Mouse (Mus musculus) right cerebral cortex, postnatal 4 days (tissue): ENCODE data around the gene Stx5a.

Experiments
- DNase-seq: peaks from one replicate; pipeline ENCODE4 v3.0.0-alpha.2; 2022

Gene Stx5a

DNA sequence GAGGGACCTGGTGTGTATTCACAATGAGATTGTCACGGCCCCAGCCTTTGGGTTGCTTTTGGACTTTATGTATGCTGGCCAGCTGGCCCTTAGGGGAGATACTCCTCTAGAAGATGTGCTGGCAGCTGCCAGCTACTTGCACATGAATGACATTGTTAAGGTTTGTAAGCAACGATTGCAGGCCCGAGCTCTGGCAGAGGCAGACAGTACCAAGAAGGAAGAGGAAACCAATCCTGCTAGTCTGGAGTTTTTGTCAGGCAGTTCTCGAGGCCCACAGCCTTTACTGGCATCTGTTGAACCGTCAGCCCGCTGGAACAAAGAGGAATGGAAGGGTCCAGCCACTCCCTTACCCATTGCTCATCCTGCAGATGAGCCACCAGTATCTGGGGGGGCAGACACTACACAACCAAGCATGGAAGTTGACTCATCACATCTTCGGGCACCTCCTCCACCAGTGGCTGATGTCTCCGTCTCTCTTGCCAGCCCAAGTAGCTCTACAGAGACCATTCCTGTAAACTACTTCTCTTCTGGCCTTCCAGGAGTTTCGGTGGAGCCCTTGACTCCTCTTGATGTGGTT lies 62.1 kb downstream of the Stx5a start:
- DNase-seq = no peak

GRCm38 (mm10) chr19:8803879-8804660 lies 62.9 kb downstream of the Stx5a start:
- no peak for DNase-seq
